Mouse (Mus musculus) inflammation-experienced regulatory T-cells, adult 16 weeks (primary cell): ENCODE data around the gene AU018091. TPM values are rescaled to one million over a fixed set of nuclear protein-coding genes. Genes with fewer than 3 reads are reported as not detected.

Experiments
- polyA plus RNA-seq: library from polyadenylated mRNA; unstranded; fragments of 100-300 nt; shearing (Covaris generic); gene quantifications from one replicate; pipeline ENCODE4 v1.2.1, GENCODE M21; 2017

Gene AU018091
- not detected for polyA plus RNA-seq

GRCm38 (mm10) chr7:3168925-3169324 is at the start of gene AU018091:
TSS of gene AU018091 (minus strand) at chr7:3169203.

Other genes with a start within 250 kb of the AU018091 start
- not detected for gene Nlrp12, start 80.5 kb upstream of the AU018091 start, polyA plus RNA-seq
- gene Myadm, start 119.9 kb upstream of the AU018091 start, polyA plus RNA-seq = 12.0 TPM
- 0.24 TPM for gene Prkcg, start 120.0 kb upstream of the AU018091 start, polyA plus RNA-seq
- gene Cacng7, start 163.8 kb upstream of the AU018091 start, polyA plus RNA-seq = not detected
- not detected for gene Cacng8, start 221.5 kb upstream of the AU018091 start, polyA plus RNA-seq